Mouse (Mus musculus) frontal cortex, postnatal 36 days (tissue): ENCODE measurements around the gene S100a11.
"Not testable (repeated sequence)": the region's sequence is repeated elsewhere in the genome, so short reads cannot be mapped to it uniquely, and the experiment has no call there.

Experiments used
- DNase-seq, 2 experiments: peaks; one replicate each; pipeline ENCODE4 v3.0.0; 2022; ENCODE audit warnings: low spot score in 2 of 2

Gene S100a11

GRCm38 (mm10) chr3:93521462-93522057 is 1.3 kb downstream of the S100a11 start:
- no peak for DNase-seq

- peak; percentile 43 to 71 for DNase-seq
Measured at GRCm38 (mm10) chr3:93522611-93523010, 2.3 kb downstream of the S100a11 start.

- DNase-seq: no peak
Measured at GRCm38 (mm10) chr3:93527300-93527699, 7.0 kb downstream of the S100a11 start.

GRCm38 (mm10) chr3:93528807-93529206 is 8.5 kb downstream of the S100a11 start:
- DNase-seq: no peak

GRCm38 (mm10) chr3:93537068-93537576 is 16.8 kb downstream of the S100a11 start:
- DNase-seq: no peak

GRCm38 (mm10) chr3:93538486-93538885 is 18.2 kb downstream of the S100a11 start:
- DNase-seq: no peak

GRCm38 (mm10) chr3:93541501-93541900 is 21.2 kb downstream of the S100a11 start:
- DNase-seq: no peak

- not testable (repeated sequence) for DNase-seq
Measured at GRCm38 (mm10) chr3:93544170-93544569, 23.9 kb downstream of the S100a11 start.

- peak; percentile 87 for DNase-seq
Measured at GRCm38 (mm10) chr3:93547099-93547648, 26.9 kb downstream of the S100a11 start.

GRCm38 (mm10) chr3:93547749-93548540 is 27.7 kb downstream of the S100a11 start:
- no peak for DNase-seq

GRCm38 (mm10) chr3:93548541-93549266 is 28.4 kb downstream of the S100a11 start:
- DNase-seq: no peak

GRCm38 (mm10) chr3:93549986-93550385 is 29.7 kb downstream of the S100a11 start:
- DNase-seq: no peak

GRCm38 (mm10) chr3:93551950-93552901 is 31.9 kb downstream of the S100a11 start:
- no peak for DNase-seq

GRCm38 (mm10) chr3:93553311-93553710 is 33.0 kb downstream of the S100a11 start:
- no peak for DNase-seq

- no peak for DNase-seq
Measured at GRCm38 (mm10) chr3:93553765-93554378, 33.6 kb downstream of the S100a11 start.

GRCm38 (mm10) chr3:93554379-93554980 is 34.2 kb downstream of the S100a11 start:
- no peak for DNase-seq

- DNase-seq: peak in 1 of 2 experiments; percentile 26
Measured at GRCm38 (mm10) chr3:93554981-93555877, 34.9 kb downstream of the S100a11 start, which contains the start of gene S100a10. S100a10 (plus strand) TSS chr3:93555080.

- peak in 1 of 2 experiments; percentile 12 for DNase-seq
Measured at GRCm38 (mm10) chr3:93555878-93556254, 35.6 kb downstream of the S100a11 start.

GRCm38 (mm10) chr3:93556599-93556998 is 36.3 kb downstream of the S100a11 start:
- no peak for DNase-seq
